Mouse (Mus musculus) midbrain, embryonic 15.5 days (tissue): Measurements from ENCODE around the gene Proz. TPM values are rescaled to one million over a fixed set of nuclear protein-coding genes. Genes with fewer than 3 reads are reported as not detected.

Source experiments
- ATAC-seq: fragments of 200-750 bp; cut with Nextera tagmentation; replicated peaks from 2 replicates; pipeline ENCODE4 v1.8.0; 2017; ENCODE audit warnings: moderate TSS enrichment
- H3K27ac ChIP-seq: fragments of 300-500 bp; sonication (generic); 2 replicates; pipeline ENCODE4 v1.5.1; 2015; ENCODE audit warnings: mild to moderate bottlenecking, inconsistent platforms
- H3K27me3 ChIP-seq: fragments of 300-500 bp; sonication (generic); replicated peaks from 2 replicates; pipeline ENCODE4 v1.6.1; 2015; ENCODE audit warnings: inconsistent platforms
- H3K36me3 ChIP-seq: fragments of 300-500 bp; sonication (generic); replicated peaks from 2 replicates; pipeline ENCODE4 v1.6.1; 2015; ENCODE audit warnings: inconsistent platforms
- H3K4me1 ChIP-seq: fragments of 300-500 bp; sonication (generic); 2 replicates; pipeline ENCODE4 v1.6.1; 2015; ENCODE audit warnings: inconsistent platforms
- H3K4me2 ChIP-seq: fragments of 300-500 bp; sonication (generic); 2 replicates; pipeline ENCODE4 v1.6.1; 2015; ENCODE audit warnings: inconsistent platforms, mild to moderate bottlenecking, moderate library complexity
- H3K4me3 ChIP-seq: fragments of 300-500 bp; sonication (generic); 2 replicates; pipeline ENCODE4 v1.5.1; 2015; ENCODE audit warnings: mild to moderate bottlenecking, inconsistent platforms
- H3K9ac ChIP-seq: fragments of 300-500 bp; sonication (generic); 2 replicates; pipeline ENCODE4 v1.6.1; 2015; ENCODE audit warnings: mild to moderate bottlenecking, inconsistent platforms
- H3K9me3 ChIP-seq: fragments of 300-500 bp; sonication (generic); 2 replicates; pipeline ENCODE4 v1.6.1; 2016; ENCODE audit warnings: inconsistent platforms
- WGBS: fragments of 180-500 bp; shearing (Covaris S2); methylation state at CpG from one replicate; pipeline ENCODE4 v1.1.7; 2015; ENCODE audit warnings: mixed read lengths; 5-methylcytosine and 5-hydroxymethylcytosine counted together
- polyA plus RNA-seq: library from polyadenylated mRNA; unstranded; fragments of >200 nt; fragmentation: Nextera tagmentation; extraction: Ambion mirVana; gene quantifications from 2 replicates; pipeline ENCODE4 v1.2.1, GENCODE M21; 2015

The Proz gene
- 1.6 and 1.7 TPM in 2 replicates for polyA plus RNA-seq

DNA sequence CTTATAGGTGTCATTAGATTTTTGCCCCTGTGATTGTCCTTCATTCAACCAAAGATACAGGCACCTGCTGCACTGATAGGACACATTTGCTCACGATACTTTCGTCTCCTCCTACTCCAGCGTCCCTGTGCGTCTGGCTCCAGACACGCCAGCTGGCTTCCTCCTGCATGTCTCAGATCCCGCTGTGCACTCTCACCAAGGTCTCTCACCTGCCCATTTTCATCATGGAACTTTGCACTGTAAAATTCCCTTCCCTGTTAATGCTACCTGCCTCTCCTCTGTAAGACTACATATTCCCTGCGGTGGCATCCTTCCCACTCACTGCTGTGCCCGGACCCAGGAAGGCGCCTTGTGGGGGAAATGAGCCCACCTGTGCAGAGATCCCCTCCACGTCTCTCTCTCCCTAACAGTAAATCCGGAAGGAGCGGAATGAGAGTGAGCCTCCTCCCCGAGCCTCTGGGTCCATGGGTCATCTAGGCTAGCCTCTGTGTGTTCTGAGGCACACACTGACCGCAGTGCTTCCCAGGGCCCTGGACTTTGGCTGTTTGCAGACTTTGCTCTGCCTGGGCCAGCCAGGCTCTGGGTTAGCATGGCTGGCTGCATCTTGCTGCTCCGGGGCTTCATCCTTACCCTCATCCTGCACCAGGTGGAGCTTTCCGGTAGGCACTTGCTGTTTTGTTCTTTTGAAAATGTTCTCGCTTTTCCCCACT lies at the start of gene Proz:
Proz (plus strand) TSS at position 474 of the 710 bp plus-strand sequence.
- 84% methylated on average over 17 of the region's 17 CpGs for WGBS
- H3K36me3 ChIP-seq = no peaks in the 10 kb centered on the region
- no peak for ATAC-seq

DNA sequence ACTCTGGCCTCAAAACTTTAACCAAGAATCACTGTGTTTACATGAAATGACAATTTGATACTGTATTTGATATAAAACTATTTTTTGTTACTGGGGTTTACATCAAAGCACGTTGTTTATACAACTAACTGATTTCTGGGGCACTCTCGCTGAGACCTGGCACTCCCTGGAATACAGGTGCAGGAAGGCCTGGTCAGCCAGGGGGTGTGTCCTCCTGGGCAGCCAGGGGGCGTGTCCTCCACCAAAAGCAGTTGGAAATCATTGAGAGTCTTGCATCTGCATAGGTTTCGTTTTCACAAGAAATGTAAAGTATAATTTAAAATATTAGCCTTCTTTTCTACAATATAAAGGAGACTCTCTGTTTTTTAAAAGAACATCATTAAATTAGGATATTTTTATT lies 41.2 kb upstream of the Proz start:
- Histone ChIP-seq H3K27ac (no peak overlapping the region), H3K27me3 (no peaks in the 10 kb centered on the region), H3K9ac (no peak overlapping the region), H3K4me3 (no peak overlapping the region), H3K9me3 (no peaks in the 10 kb centered on the region), H3K4me2 (no peak overlapping the region), H3K4me1 (no peaks in the 10 kb centered on the region), H3K36me3 (peaks cover 51% of the 10 kb centered on the region)
- ATAC-seq = no peak
- 73% methylated on average over 4 of the region's 4 CpGs for WGBS

More for the DNA sequence above, at the start of gene Proz:
- no peaks in the 10 kb centered on the region for H3K4me1 ChIP-seq
- H3K9me3 ChIP-seq = no peaks in the 10 kb centered on the region
- no peaks in the 10 kb centered on the region for H3K27me3 ChIP-seq
- H3K4me3 ChIP-seq = no peak within 1 kb of the TSS
- H3K27ac ChIP-seq = no peak within 1 kb of the TSS
- no peak within 1 kb of the TSS for H3K4me2 ChIP-seq
- no peak within 1 kb of the TSS for H3K9ac ChIP-seq

DNA sequence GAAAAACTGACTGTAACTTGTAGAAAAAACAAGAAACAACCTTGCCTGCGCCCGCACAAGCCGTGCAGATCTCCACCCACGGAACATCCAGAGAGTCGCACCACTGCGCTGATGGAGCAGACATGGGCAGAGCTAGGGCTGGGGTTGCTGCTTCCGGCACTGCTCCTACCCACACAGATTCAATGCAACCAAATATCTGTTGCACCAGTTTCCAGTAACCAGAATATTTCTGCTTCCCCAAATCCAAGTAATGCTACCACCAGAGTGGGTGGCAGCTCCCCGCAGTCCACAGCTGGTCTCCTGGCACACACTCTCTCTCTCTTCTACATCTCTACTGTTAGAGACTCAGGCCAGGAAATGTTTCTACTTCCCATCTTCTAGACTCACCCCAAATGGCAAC lies 38.9 kb upstream of the Proz start:
- Histone ChIP-seq H3K27me3 (no peaks in the 10 kb centered on the region), H3K27ac (no peak overlapping the region), H3K9me3 (no peaks in the 10 kb centered on the region), H3K36me3 (peaks cover 28% of the 10 kb centered on the region), H3K4me3 (no peak overlapping the region), H3K4me1 (no peaks in the 10 kb centered on the region), H3K4me2 (no peak overlapping the region), H3K9ac (no peak overlapping the region)
- ATAC-seq = no peak
- 97% methylated on average over 8 of the region's 8 CpGs for WGBS

DNA sequence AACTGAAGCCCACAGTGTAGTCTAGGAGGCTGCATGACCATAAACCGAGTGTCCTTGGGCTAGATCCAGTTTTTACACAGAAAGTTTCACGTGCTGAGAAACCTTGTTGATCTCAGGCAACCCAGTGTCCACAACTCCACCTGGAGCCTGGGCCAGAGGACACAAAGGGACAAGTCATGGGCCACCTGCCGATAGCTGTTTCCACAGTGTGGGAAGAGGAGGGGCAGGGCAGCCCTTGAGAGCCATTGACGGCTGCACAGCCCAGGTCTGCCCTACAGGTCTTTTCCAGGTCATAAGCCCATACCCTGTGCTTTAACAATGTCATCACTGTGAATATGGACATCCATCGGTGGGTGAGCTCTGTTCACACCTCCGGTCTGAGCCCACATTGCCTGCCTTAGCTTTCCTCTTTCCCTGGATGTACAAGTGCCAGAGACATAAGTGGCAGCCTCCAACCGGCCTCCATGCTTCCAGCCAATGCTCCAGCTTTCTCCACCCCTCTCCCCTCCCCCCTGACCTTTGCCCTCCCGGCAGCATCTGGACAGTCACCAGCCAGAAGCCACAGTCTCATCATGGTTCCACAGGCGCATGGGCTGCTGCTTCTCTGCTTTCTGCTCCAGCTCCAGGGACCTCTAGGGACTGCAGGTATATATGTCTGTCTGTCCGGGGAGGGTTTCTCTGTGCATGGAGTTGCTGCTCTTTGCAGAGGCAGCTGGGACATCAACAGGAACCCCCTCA lies 35.1 kb upstream of the Proz start, which contains the start of gene F7:
F7 (plus strand) TSS at position 548 of the 738 bp plus-strand sequence.
- no peaks in the 10 kb centered on the region; the same call in 1 of the 2 replicates for H3K36me3 ChIP-seq
- no peaks in the 10 kb centered on the region for H3K27me3 ChIP-seq
- H3K4me1 ChIP-seq = no peaks in the 10 kb centered on the region
- H3K9me3 ChIP-seq = no peaks in the 10 kb centered on the region
- no peak within 1 kb of the TSS for H3K4me3 ChIP-seq
- no peak for ATAC-seq
- 69% methylated on average over 10 of the region's 10 CpGs for WGBS
- H3K27ac ChIP-seq = no peak within 1 kb of the TSS
- no peak within 1 kb of the TSS for H3K4me2 ChIP-seq
- H3K9ac ChIP-seq = no peak within 1 kb of the TSS

DNA sequence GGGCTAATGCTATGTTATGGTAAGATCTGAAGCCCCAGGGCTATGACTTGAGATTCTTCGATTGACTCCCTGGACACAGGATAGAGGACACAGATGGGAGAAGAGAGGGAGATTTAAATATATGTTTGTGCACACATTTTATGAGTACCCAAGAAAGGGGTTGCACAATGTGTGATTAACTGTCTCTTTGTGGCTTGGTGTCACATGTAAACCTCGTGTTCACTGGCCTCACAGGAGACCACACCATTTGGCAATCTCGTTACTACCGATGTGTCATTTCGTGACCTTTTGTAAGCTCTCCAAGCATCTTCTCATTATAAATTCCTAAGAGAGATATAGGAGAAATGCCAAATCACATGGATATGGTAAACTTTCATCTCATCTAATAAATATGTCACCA lies 33.1 kb upstream of the Proz start:
- no peak overlapping the region for H3K4me3 ChIP-seq
- H3K36me3 ChIP-seq = no peaks in the 10 kb centered on the region
- no peak overlapping the region for H3K9ac ChIP-seq
- H3K4me1 ChIP-seq = no peaks in the 10 kb centered on the region
- H3K27me3 ChIP-seq = no peaks in the 10 kb centered on the region
- WGBS = 86% methylated on average over 5 of the region's 5 CpGs
- ATAC-seq = no peak
- H3K9me3 ChIP-seq = no peaks in the 10 kb centered on the region
- H3K27ac ChIP-seq = no peak overlapping the region
- no peak overlapping the region for H3K4me2 ChIP-seq

DNA sequence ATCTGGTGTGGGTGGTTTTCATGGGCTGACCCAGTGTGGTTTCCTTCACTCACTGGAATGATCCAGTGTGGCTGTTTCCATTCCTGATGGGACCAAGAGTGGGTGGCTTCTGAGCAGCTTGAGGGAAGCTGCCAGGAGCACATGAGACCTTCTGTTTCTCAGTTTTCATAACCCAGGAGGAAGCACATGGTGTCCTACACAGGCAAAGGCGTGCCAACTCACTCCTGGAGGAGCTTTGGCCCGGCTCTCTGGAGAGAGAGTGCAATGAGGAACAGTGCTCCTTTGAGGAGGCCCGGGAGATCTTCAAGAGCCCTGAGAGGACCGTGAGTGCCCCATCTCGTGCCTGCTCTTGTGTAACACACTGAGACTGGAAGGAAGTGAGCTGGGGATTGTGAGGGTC lies 32.2 kb upstream of the Proz start:
- Histone ChIP-seq H3K9ac (no peak overlapping the region), H3K9me3 (no peaks in the 10 kb centered on the region), H3K4me3 (no peak overlapping the region), H3K27ac (no peak overlapping the region), H3K4me2 (no peak overlapping the region), H3K27me3 (no peaks in the 10 kb centered on the region), H3K4me1 (no peaks in the 10 kb centered on the region), H3K36me3 (no peaks in the 10 kb centered on the region)
- WGBS = 75% methylated on average over 5 of the region's 5 CpGs
- ATAC-seq = no peak

DNA sequence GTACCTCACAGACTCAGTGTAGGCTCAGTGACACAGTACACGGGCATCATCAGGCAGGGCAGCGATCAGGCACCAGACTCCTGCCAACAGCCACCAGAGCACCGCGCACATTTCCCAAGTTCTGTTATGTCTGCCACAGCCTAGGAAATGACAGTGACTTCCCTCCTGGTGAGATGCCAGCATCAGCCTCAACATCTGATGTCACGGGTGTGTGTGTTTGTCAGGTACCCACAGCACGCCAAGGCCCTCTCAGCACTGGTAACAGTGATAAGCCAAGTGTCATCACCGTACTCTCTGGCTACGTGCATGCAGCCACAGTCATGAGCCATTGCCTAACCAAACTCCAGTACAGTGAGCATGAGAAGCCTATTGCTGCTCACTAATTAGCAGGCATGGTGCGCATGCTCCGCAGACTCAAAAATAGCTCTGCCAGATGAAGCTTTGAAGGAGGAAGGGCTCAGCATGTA lies 24.3 kb upstream of the Proz start:
- ATAC-seq = no peak
- no peaks in the 10 kb centered on the region for H3K4me1 ChIP-seq
- H3K4me3 ChIP-seq = no peak overlapping the region
- H3K9ac ChIP-seq = no peak overlapping the region
- no peaks in the 10 kb centered on the region for H3K27me3 ChIP-seq
- H3K4me2 ChIP-seq = no peak overlapping the region
- H3K27ac ChIP-seq = no peak overlapping the region
- WGBS = 90% methylated on average over 10 of the region's 10 CpGs
- H3K9me3 ChIP-seq = no peaks in the 10 kb centered on the region
- no peaks in the 10 kb centered on the region for H3K36me3 ChIP-seq

DNA sequence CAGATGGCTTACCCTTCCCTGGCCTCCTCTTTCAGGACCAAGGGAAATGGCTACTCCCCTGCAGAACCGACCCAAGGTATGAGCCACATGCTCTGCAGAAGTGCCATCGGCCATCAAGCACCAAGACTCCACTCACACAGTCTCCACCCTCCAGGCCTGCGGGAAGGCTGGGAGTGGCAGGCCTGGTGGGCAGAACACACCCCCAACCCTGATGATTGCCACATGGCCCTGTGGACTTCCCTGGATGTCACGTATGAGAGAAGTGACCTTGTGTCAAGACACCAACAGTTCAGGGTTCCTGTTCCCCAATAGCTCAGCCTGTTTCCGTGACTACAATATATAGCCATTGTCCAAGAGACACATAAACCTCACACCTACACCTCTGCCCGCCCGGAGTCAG lies 23.7 kb upstream of the Proz start, which contains the start of gene F10:
F10 (plus strand) TSS at position 294 of the 400 bp plus-strand sequence.
- ATAC-seq = no peak
- H3K27me3 ChIP-seq = no peaks in the 10 kb centered on the region
- H3K36me3 ChIP-seq = no peaks in the 10 kb centered on the region
- H3K4me3 ChIP-seq = no peak within 1 kb of the TSS
- 83% methylated on average over 7 of the region's 7 CpGs for WGBS
- H3K9me3 ChIP-seq = no peaks in the 10 kb centered on the region
- H3K4me2 ChIP-seq = no peak within 1 kb of the TSS
- no peak within 1 kb of the TSS for H3K27ac ChIP-seq
- no peak within 1 kb of the TSS for H3K9ac ChIP-seq
- H3K4me1 ChIP-seq = no peaks in the 10 kb centered on the region

DNA sequence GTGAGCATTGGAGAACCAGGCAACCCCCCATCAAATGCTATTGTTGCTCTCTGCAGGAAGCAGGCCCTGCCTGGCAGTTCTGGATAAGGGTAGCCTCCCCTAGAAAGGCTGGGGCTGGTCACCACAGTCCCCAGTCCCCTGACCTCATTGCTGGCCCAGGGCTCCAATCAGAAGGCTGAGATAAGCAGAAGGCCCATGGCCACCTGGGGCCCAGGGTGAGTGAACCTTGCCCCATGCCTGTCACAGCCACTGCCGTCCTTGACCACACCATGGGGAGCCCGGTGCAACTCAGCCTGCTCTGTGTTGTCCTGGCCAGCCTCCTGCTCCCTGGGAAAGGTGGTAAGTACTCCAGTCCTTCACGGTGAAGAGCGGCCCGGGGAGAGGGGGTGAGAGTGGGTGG lies 23.1 kb upstream of the Proz start:
- no peak for ATAC-seq
- no peaks in the 10 kb centered on the region for H3K4me1 ChIP-seq
- no peaks in the 10 kb centered on the region for H3K9me3 ChIP-seq
- no peaks in the 10 kb centered on the region for H3K27me3 ChIP-seq
- H3K4me2 ChIP-seq = no peak overlapping the region
- H3K9ac ChIP-seq = no peak overlapping the region
- H3K27ac ChIP-seq = no peak overlapping the region
- H3K4me3 ChIP-seq = no peak overlapping the region
- no peaks in the 10 kb centered on the region for H3K36me3 ChIP-seq
- 24% methylated on average over 5 of the region's 5 CpGs for WGBS

DNA sequence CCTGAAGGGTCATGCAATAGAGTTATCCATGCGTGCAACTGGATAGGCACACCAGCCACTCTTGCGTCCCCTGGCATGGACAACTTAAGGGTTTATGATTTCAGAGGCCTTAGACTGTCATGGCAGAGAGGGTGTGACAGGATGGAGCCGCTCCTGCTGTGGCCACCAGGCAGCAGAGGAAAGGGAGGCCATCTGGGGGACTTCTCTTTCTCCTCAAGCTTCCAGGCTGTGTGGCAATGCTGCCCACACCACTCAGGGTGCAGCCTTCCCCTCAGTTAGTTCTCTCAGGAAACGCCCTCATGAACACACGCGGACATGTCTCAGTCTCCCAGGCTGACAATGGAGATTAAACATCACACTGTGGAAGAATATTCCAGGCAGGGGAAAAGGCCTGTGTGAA lies 21.7 kb upstream of the Proz start:
- WGBS = 82% methylated on average over 6 of the region's 6 CpGs
- ATAC-seq = no peak
- no peak overlapping the region for H3K4me3 ChIP-seq
- no peaks in the 10 kb centered on the region for H3K9me3 ChIP-seq
- no peaks in the 10 kb centered on the region for H3K36me3 ChIP-seq
- no peaks in the 10 kb centered on the region for H3K27me3 ChIP-seq
- no peaks in the 10 kb centered on the region for H3K4me1 ChIP-seq
- H3K4me2 ChIP-seq = no peak overlapping the region
- no peak overlapping the region for H3K27ac ChIP-seq
- H3K9ac ChIP-seq = no peak overlapping the region

DNA sequence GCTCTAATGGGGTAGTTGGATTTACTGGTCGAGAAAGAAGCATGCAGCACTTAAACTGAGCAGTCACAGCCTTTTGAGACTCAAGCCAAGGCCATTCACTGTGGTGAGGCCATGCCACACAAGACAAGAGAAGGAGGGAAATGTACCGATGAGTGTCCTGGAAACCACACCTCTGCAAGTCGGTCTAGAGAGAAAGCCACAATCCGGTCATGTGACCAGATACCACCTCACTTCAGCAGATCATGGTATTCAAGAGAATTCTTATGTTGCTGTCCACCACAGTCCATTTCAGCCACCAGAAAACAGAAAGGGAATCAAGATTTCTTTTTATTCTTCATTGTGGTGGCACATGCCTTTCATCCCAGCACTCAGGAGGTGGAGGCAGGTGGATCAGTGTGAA lies 19.3 kb upstream of the Proz start:
- H3K27me3 ChIP-seq = no peaks in the 10 kb centered on the region
- no peak for ATAC-seq
- H3K36me3 ChIP-seq = no peaks in the 10 kb centered on the region
- no peak overlapping the region for H3K9ac ChIP-seq
- no peak overlapping the region for H3K4me2 ChIP-seq
- no peak overlapping the region for H3K27ac ChIP-seq
- H3K9me3 ChIP-seq = no peaks in the 10 kb centered on the region
- H3K4me3 ChIP-seq = no peak overlapping the region
- WGBS = 88% methylated on average over 4 of the region's 4 CpGs
- H3K4me1 ChIP-seq = no peaks in the 10 kb centered on the region

DNA sequence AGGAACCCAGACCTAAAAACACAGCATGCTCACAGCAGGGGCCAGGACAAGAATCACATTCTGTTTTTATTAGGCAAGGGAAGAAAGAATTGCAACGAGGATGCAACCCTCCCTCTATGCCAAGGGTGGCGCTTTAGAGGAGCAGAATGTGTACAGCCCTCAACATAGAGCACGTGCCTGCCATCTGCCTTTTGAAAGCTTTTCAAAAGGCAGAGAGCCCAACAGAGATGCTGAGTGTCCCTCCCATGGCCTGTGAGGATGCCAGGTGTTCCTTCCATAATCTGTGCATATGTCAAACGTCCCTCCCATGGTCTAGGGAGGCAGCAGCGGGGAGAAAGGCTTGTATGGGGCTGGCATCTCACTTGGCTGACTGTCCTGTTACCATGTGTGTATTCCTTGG lies 13.1 kb upstream of the Proz start:
- no peaks in the 10 kb centered on the region for H3K4me1 ChIP-seq
- H3K4me3 ChIP-seq = no peak overlapping the region
- no peak overlapping the region for H3K4me2 ChIP-seq
- H3K36me3 ChIP-seq = no peaks in the 10 kb centered on the region
- H3K9ac ChIP-seq = no peak overlapping the region
- ATAC-seq = no peak
- 51% methylated on average over 5 of the region's 5 CpGs for WGBS
- H3K27me3 ChIP-seq = no peaks in the 10 kb centered on the region
- H3K9me3 ChIP-seq = no peaks in the 10 kb centered on the region
- H3K27ac ChIP-seq = no peak overlapping the region

DNA sequence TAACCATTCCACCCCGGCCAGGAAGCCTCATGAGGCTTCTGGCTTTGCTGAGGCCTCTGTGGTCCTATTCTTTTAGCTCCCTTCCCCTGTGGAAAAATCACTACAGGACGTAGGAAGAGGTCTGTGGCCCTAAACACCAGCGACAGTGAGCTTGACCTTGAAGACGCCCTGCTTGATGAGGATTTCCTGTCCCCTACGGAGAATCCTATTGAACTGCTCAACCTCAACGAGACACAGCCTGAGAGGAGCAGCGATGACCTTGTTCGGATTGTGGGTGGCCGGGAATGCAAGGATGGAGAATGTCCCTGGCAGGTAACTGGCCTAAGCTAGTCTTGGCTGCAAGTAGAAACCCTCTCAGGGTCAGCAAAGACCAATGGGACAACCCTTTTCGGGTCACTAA lies 10.2 kb upstream of the Proz start:
- Histone ChIP-seq H3K27me3 (no peaks in the 10 kb centered on the region), H3K4me3 (no peak overlapping the region), H3K27ac (no peak overlapping the region), H3K36me3 (no peaks in the 10 kb centered on the region), H3K4me2 (no peak overlapping the region), H3K4me1 (no peaks in the 10 kb centered on the region), H3K9me3 (no peaks in the 10 kb centered on the region), H3K9ac (no peak overlapping the region)
- ATAC-seq = no peak
- WGBS = 70% methylated on average over 10 of the region's 10 CpGs
